Mouse (Mus musculus) testis, adult 2 months (tissue): ENCODE results near the gene Ctr9.

ENCODE experiments used
- CTCF ChIP-seq: fragments of 200-500 bp; IDR thresholded peaks from 2 replicates; pipeline ENCODE4 v1.5.1; 2012; ENCODE audit warnings: low read depth, mild to moderate bottlenecking, inconsistent platforms, low read length, moderate library complexity; ENCODE audit not compliant: control insufficient read depth, insufficient read depth, insufficient replicate concordance
- POLR2A ChIP-seq: fragments of 200-500 bp; IDR thresholded peaks from 2 replicates; pipeline ENCODE4 v1.6.1; 2012; ENCODE audit warnings: low read depth, mild to moderate bottlenecking, inconsistent platforms, low read length, moderate library complexity; ENCODE audit not compliant: control insufficient read depth

- TF ChIP-seq POLR2A (no peak), CTCF (no peak)
These were observed 40.9 kb downstream of the Ctr9 start for GRCm38 (mm10) chr7:111069439-111070166.
